Mouse (Mus musculus) heart, postnatal 0 days (tissue): Measurements from ENCODE around the gene Tfrc.

ENCODE experiments used
- CTCF ChIP-seq: IDR thresholded peaks from 2 replicates; pipeline ENCODE4 v1.5.1; 2016; ENCODE audit warnings: antibody characterized with exemption, control low read depth, low read depth
- EP300 ChIP-seq: IDR thresholded peaks from 2 replicates; pipeline ENCODE4 v1.6.1; 2016; ENCODE audit warnings: antibody characterized with exemption, low read depth

- no peak for TF ChIP-seq CTCF
- no peak for TF ChIP-seq EP300
These were observed 49.2 kb upstream of the Tfrc start for GRCm38 (mm10) chr16:32559493-32559892.
